ENCODE assay signal across 8 mouse cellular contexts in genomic region chr2:13270736-13271135, GRCm38 (mm10). TPM values are rescaled to one million over a fixed set of nuclear protein-coding genes. Genes with fewer than 3 reads are reported as not detected.
DNase-seq lines count a peak whose midpoint lies in the region; ATAC-seq and TF ChIP-seq lines count a peak whose summit lies in the region.

No protein-coding gene starts in this region.

- no peak; the same call in none of the 2 replicates for ATAC-seq in heart, embryonic 16.5 days (replicated peaks; ENCODE audit: extremely low read depth, insufficient read depth, low FRiP score)
- ATAC-seq in forebrain, embryonic 15.5 days (replicated peaks) = no peak
- ATAC-seq in liver, postnatal 0 days = no peak; the same call in 1 of the 2 replicates
- ATAC-seq in stomach, embryonic 16.5 days (ENCODE audit: insufficient read depth, low FRiP score) = peak; percentile 2; the same call in 1 of the 2 replicates

- intact Hi-C loops in heart, postnatal 10 days (cut with DNase I) = loop anchor here (5.0 kb wide), 1 partner anchor 667 kb away; no protein-coding TSS in a partner anchor

- no peak for TF ChIP-seq CTCF in liver, postnatal 0 days (IDR thresholded peaks at IDR 0.05; ENCODE audit: low read depth)

- peak overlapping the region; percentile 72 for H3K4me3 ChIP-seq in heart, embryonic 16.5 days (ENCODE audit: low read length)
- H3K4me3 ChIP-seq in forebrain, embryonic 15.5 days = peak overlapping the region; percentile 49
- H3K4me3 ChIP-seq in liver, postnatal 0 days (ENCODE audit: low read depth, low read length) = peak overlapping the region; percentile 61
- peak overlapping the region; percentile 69 for H3K4me3 ChIP-seq in stomach, embryonic 16.5 days (replicated peaks; ENCODE audit: low read length)

- H3K4me1 ChIP-seq in heart, embryonic 16.5 days (ENCODE audit: control insufficient read depth, insufficient read depth, low read length) = peaks cover 20% of the 10 kb centered on the region
- H3K4me1 ChIP-seq in forebrain, embryonic 15.5 days = peaks cover 10% of the 10 kb centered on the region
- peaks cover 17% of the 10 kb centered on the region for H3K4me1 ChIP-seq in liver, postnatal 0 days (ENCODE audit: insufficient read depth)
- H3K4me1 ChIP-seq in stomach, embryonic 16.5 days (ENCODE audit: control insufficient read depth, insufficient read depth, low read length) = peaks cover 11% of the 10 kb centered on the region; the same call in 1 of the 2 replicates

- no peaks in the 10 kb centered on the region for H3K9me3 ChIP-seq in heart, embryonic 16.5 days (replicated peaks; ENCODE audit: control insufficient read depth, low read length)
- H3K9me3 ChIP-seq in forebrain, embryonic 15.5 days = no peaks in the 10 kb centered on the region
- H3K9me3 ChIP-seq in liver, postnatal 0 days (ENCODE audit: low read length) = no peaks in the 10 kb centered on the region
- no peaks in the 10 kb centered on the region for H3K9me3 ChIP-seq in stomach, embryonic 16.5 days (replicated peaks; ENCODE audit: control insufficient read depth, low read length)

- no peaks in the 10 kb centered on the region for H3K27me3 ChIP-seq in heart, embryonic 16.5 days (ENCODE audit: control insufficient read depth, insufficient read depth, low read length)
- H3K27me3 ChIP-seq in forebrain, embryonic 15.5 days = no peaks in the 10 kb centered on the region
- H3K27me3 ChIP-seq in liver, postnatal 0 days (ENCODE audit: insufficient read depth, low read length) = no peaks in the 10 kb centered on the region
- H3K27me3 ChIP-seq in stomach, embryonic 16.5 days (ENCODE audit: control insufficient read depth, insufficient read depth, low read length) = no peaks in the 10 kb centered on the region

- peaks cover 2% of the 10 kb centered on the region; the same call in 1 of the 2 replicates for H3K36me3 ChIP-seq in heart, embryonic 16.5 days (ENCODE audit: control insufficient read depth, insufficient read depth)
- H3K36me3 ChIP-seq in forebrain, embryonic 15.5 days = no peaks in the 10 kb centered on the region
- no peaks in the 10 kb centered on the region for H3K36me3 ChIP-seq in liver, postnatal 0 days (replicated peaks; ENCODE audit: insufficient read depth, low read length)
- H3K36me3 ChIP-seq in stomach, embryonic 16.5 days (ENCODE audit: control insufficient read depth, insufficient read depth, low read length) = no peaks in the 10 kb centered on the region

- TF ChIP-seq EP300 in liver, postnatal 0 days (IDR thresholded peaks at IDR 0.05; ENCODE audit: low read depth) = no peak

- peak overlapping the region; percentile 77 for H3K4me2 ChIP-seq in heart, embryonic 16.5 days (ENCODE audit: low read depth, low read length)
- H3K4me2 ChIP-seq in forebrain, embryonic 15.5 days (replicated peaks) = peak overlapping the region; percentile 69
- peak overlapping the region; percentile 94 for H3K4me2 ChIP-seq in liver, postnatal 0 days (ENCODE audit: low read depth, low read length)
- peak overlapping the region; percentile 79 for H3K4me2 ChIP-seq in stomach, embryonic 16.5 days (ENCODE audit: low read depth, low read length)

- WGBS in heart, embryonic 16.5 days = 9% methylated on average over 8 of the region's 8 CpGs
- WGBS in forebrain, embryonic 15.5 days = 59% methylated on average over 8 of the region's 8 CpGs
- 25% methylated on average over 8 of the region's 8 CpGs for WGBS in liver, postnatal 0 days (ENCODE audit: insufficient replicate concordance)
- 37% methylated on average over 8 of the region's 8 CpGs for WGBS in stomach, embryonic 16.5 days

- H3K9ac ChIP-seq in heart, embryonic 16.5 days (ENCODE audit: low read length) = peak overlapping the region; percentile 82
- H3K9ac ChIP-seq in forebrain, embryonic 15.5 days (replicated peaks) = peak overlapping the region; percentile 59
- H3K9ac ChIP-seq in liver, postnatal 0 days (replicated peaks) = peak overlapping the region; percentile 73
- peak overlapping the region; percentile 78 for H3K9ac ChIP-seq in stomach, embryonic 16.5 days (ENCODE audit: low read length)

- H3K27ac ChIP-seq in heart, embryonic 16.5 days (ENCODE audit: low read length) = peak overlapping the region; percentile 84
- 0 out of 2 replicates have a peak overlapping the region, but pooled peaks have one; percentile 5 for H3K27ac ChIP-seq in forebrain, embryonic 15.5 days (replicated peaks)
- H3K27ac ChIP-seq in liver, postnatal 0 days (ENCODE audit: low read depth) = peak overlapping the region; percentile 84
- H3K27ac ChIP-seq in stomach, embryonic 16.5 days (ENCODE audit: low read length) = peak overlapping the region; percentile 42

- no peak for DNase-seq in heart, postnatal 10 days
- peak; percentile 49 for DNase-seq in MEL-GATA-1-ER (ENCODE audit: extremely low read depth, low read depth)
- no peak for DNase-seq in liver, postnatal 0 days
- DNase-seq in cerebellum, postnatal 25 days = no peak
- DNase-seq in testis, postnatal 10 days (ENCODE audit: low spot score) = no peak

RNA-seq across cellular contexts. Expression of gene Rsu1, which starts 0.5 kb away (rescaled TPM):
- 138 and 142 TPM in 2 replicates for polyA plus RNA-seq in heart, embryonic 16.5 days (2015; fragmentation: Nextera tagmentation; extraction: Ambion mirVana)
- total RNA-seq in heart, postnatal 10 days (2021) = 100 to 1,000 TPM in 1 of 2 experiments, 10 to 100 TPM in 1; 98.4 to 102 TPM
- 52.8 and 52.9 TPM in 2 replicates for polyA plus RNA-seq in forebrain, embryonic 15.5 days (2015; fragmentation: Nextera tagmentation; extraction: Ambion mirVana)
- 55.2 and 55.5 TPM in 2 replicates for polyA plus RNA-seq in liver, postnatal 0 days (2015; fragmentation: Nextera tagmentation; extraction: Ambion mirVana)
- 167 and 177 TPM in 2 replicates for polyA plus RNA-seq in stomach, embryonic 16.5 days (2015; fragmentation: Nextera tagmentation; extraction: Ambion mirVana)

Comparison
In these comparisons a context has a peak if more than half of its experiments do, and no peak if none do; other contexts are left out.
1. H3K27ac ChIP-seq: peak in every context shown above with its lines; median percentile 84 in heart, embryonic 16.5 days; 84 in liver, postnatal 0 days; 42 in stomach, embryonic 16.5 days; 5 in forebrain, embryonic 15.5 days.